Mouse (Mus musculus) kidney, postnatal 0 days (tissue): ENCODE results near the gene Vps35l. TPM values are rescaled to one million over a fixed set of nuclear protein-coding genes. Genes with fewer than 3 reads are reported as not detected.

Experiments used
- ATAC-seq: fragments of 200-750 bp; cut with Nextera tagmentation; replicated peaks from 2 replicates; pipeline ENCODE4 v1.8.0; 2017; ENCODE audit warnings: low read depth, moderate number of reproducible peaks, moderate TSS enrichment, moderate library complexity; ENCODE audit not compliant: low FRiP score
- DNase-seq: peaks from one replicate; pipeline ENCODE4 v3.0.0-alpha.2; 2016; ENCODE audit warnings: low spot score
- H3K27ac ChIP-seq: fragments of 300-500 bp; sonication (generic); 2 replicates; pipeline ENCODE4 v1.5.1; 2014; ENCODE audit warnings: mild to moderate bottlenecking
- H3K27me3 ChIP-seq: fragments of 300-500 bp; sonication (generic); 2 replicates; pipeline ENCODE4 v1.6.1; 2014; ENCODE audit warnings: low read length, mixed read lengths; ENCODE audit not compliant: insufficient read depth
- H3K36me3 ChIP-seq: fragments of 300-500 bp; sonication (generic); 2 replicates; pipeline ENCODE4 v1.6.1; 2014; ENCODE audit warnings: low read length, mixed read lengths; ENCODE audit not compliant: insufficient read depth
- H3K4me1 ChIP-seq: fragments of 300-500 bp; sonication (generic); replicated peaks from 2 replicates; pipeline ENCODE4 v1.6.1; 2014; ENCODE audit warnings: antibody characterized with exemption, low read length, mixed read lengths; ENCODE audit not compliant: insufficient read depth
- H3K4me2 ChIP-seq: fragments of 300-500 bp; sonication (generic); 2 replicates; pipeline ENCODE4 v1.6.1; 2014; ENCODE audit warnings: mild to moderate bottlenecking, low read length, moderate library complexity, mixed read lengths
- H3K4me3 ChIP-seq: fragments of 300-500 bp; sonication (generic); replicated peaks from 2 replicates; pipeline ENCODE4 v1.5.1; 2014; ENCODE audit warnings: low read depth, low read length
- H3K9ac ChIP-seq: fragments of 300-500 bp; sonication (generic); 2 replicates; pipeline ENCODE4 v1.6.1; 2014; ENCODE audit warnings: low read depth, low read length
- H3K9me3 ChIP-seq: fragments of 300-500 bp; sonication (generic); replicated peaks from 2 replicates; pipeline ENCODE4 v1.6.1; 2016; ENCODE audit warnings: low read length, inconsistent platforms, mixed read lengths
- CTCF ChIP-seq: IDR thresholded peaks from 2 replicates; pipeline ENCODE4 v1.5.1; 2016; ENCODE audit warnings: antibody characterized with exemption, low read depth, mild to moderate bottlenecking, moderate library complexity
- WGBS: fragments of 180-500 bp; shearing (Covaris S2); extraction: QIAGEN DNeasy Blood & Tissue Kit; methylation state at CpG from one replicate; pipeline ENCODE4 v1.1.7; 2014; 5-methylcytosine and 5-hydroxymethylcytosine counted together
- polyA plus RNA-seq: library from polyadenylated mRNA; unstranded; fragments of >200 nt; fragmentation: Nextera tagmentation; extraction: Ambion mirVana; gene quantifications from 2 replicates; pipeline ENCODE4 v1.2.1, GENCODE M21; 2015

The Vps35l gene
- polyA plus RNA-seq, 1 experiment from 2014 or later: 59.0 TPM

GRCm38 (mm10) chr7:118848796-118849195, 108.8 kb downstream of the Vps35l start:
- no peak overlapping the region for H3K4me3 ChIP-seq
- H3K9me3 ChIP-seq: no peaks in the 10 kb centered on the region
- H3K4me1 ChIP-seq: peaks cover 8% of the 10 kb centered on the region; the same call in 1 of the 2 replicates
- ATAC-seq (peak; percentile 53; the same call in 1 of the 2 replicates), DNase-seq (peak; percentile 7)
- no peaks in the 10 kb centered on the region for H3K27me3 ChIP-seq
- H3K4me2 ChIP-seq: no peak overlapping the region
- no peak overlapping the region for H3K9ac ChIP-seq
- WGBS: 59% methylated on average over 10 of the region's 10 CpGs
- no peak for TF ChIP-seq CTCF
- H3K36me3 ChIP-seq: peaks cover 68% of the 10 kb centered on the region
- H3K27ac ChIP-seq: peak overlapping the region; percentile 62; the same call in 1 of the 2 replicates

GRCm38 (mm10) chr7:118849543-118850250, 109.7 kb downstream of the Vps35l start:
- DNase-seq: no peak
- ATAC-seq: no peak
- no peak for TF ChIP-seq CTCF
- H3K36me3 ChIP-seq: peaks cover 59% of the 10 kb centered on the region
- no peaks in the 10 kb centered on the region for H3K27me3 ChIP-seq
- H3K9ac ChIP-seq: no peak overlapping the region
- no peaks in the 10 kb centered on the region for H3K9me3 ChIP-seq
- H3K4me3 ChIP-seq: no peak overlapping the region
- no peak overlapping the region for H3K4me2 ChIP-seq
- H3K4me1 ChIP-seq: peaks cover 12% of the 10 kb centered on the region; the same call in 1 of the 2 replicates
- H3K27ac ChIP-seq: peak overlapping the region; percentile 62
- WGBS: 68% methylated on average over 5 of the region's 5 CpGs

GRCm38 (mm10) chr7:118850676-118851290, 110.8 kb downstream of the Vps35l start:
- H3K9ac ChIP-seq: no peak overlapping the region
- no peak overlapping the region for H3K27ac ChIP-seq
- 66% methylated on average over 9 of the region's 9 CpGs for WGBS
- H3K9me3 ChIP-seq: no peaks in the 10 kb centered on the region
- H3K4me2 ChIP-seq: no peak overlapping the region
- DNase-seq: no peak
- H3K4me3 ChIP-seq: no peak overlapping the region
- ATAC-seq: no peak
- H3K27me3 ChIP-seq: no peaks in the 10 kb centered on the region
- TF ChIP-seq CTCF: no peak
- H3K4me1 ChIP-seq: peaks cover 12% of the 10 kb centered on the region; the same call in 1 of the 2 replicates
- peaks cover 49% of the 10 kb centered on the region for H3K36me3 ChIP-seq

- no peak overlapping the region for H3K9ac ChIP-seq
- H3K4me1 ChIP-seq: peaks cover 12% of the 10 kb centered on the region; the same call in 1 of the 2 replicates
- no peak overlapping the region for H3K4me3 ChIP-seq
- H3K36me3 ChIP-seq: peaks cover 42% of the 10 kb centered on the region
- no peaks in the 10 kb centered on the region for H3K9me3 ChIP-seq
- TF ChIP-seq CTCF: no peak
- H3K27me3 ChIP-seq: no peaks in the 10 kb centered on the region
- H3K27ac ChIP-seq: no peak overlapping the region
- DNase-seq (no peak), ATAC-seq (no peak)
- H3K4me2 ChIP-seq: no peak overlapping the region
- WGBS: 78% methylated on average over 7 of the region's 7 CpGs
Measured at GRCm38 (mm10) chr7:118851571-118851970, 111.5 kb downstream of the Vps35l start.

GRCm38 (mm10) chr7:118852611-118853010, 112.6 kb downstream of the Vps35l start:
- Histone ChIP-seq H3K27ac (no peak overlapping the region), H3K36me3 (peaks cover 37% of the 10 kb centered on the region), H3K9ac (no peak overlapping the region), H3K4me1 (peaks cover 12% of the 10 kb centered on the region; the same call in 1 of the 2 replicates), H3K4me2 (no peak overlapping the region), H3K9me3 (no peaks in the 10 kb centered on the region), H3K4me3 (no peak overlapping the region), H3K27me3 (no peaks in the 10 kb centered on the region)
- TF ChIP-seq CTCF: no peak
- ATAC-seq (no peak), DNase-seq (no peak)
- WGBS: 83% methylated on average over 4 of the region's 4 CpGs

GRCm38 (mm10) chr7:118854606-118855005, 114.6 kb downstream of the Vps35l start:
- Histone ChIP-seq H3K4me1 (peaks cover 12% of the 10 kb centered on the region; the same call in 1 of the 2 replicates), H3K36me3 (peaks cover 23% of the 10 kb centered on the region), H3K9me3 (no peaks in the 10 kb centered on the region), H3K9ac (peak overlapping the region; percentile 75; the same call in 1 of the 2 replicates), H3K27ac (0 out of 2 replicates have a peak overlapping the region, but pooled peaks have one; percentile 77), H3K4me2 (peak overlapping the region; percentile 90), H3K27me3 (no peaks in the 10 kb centered on the region), H3K4me3 (peak overlapping the region; percentile 91)
- DNase-seq: no peak
- TF ChIP-seq CTCF: no peak
- ATAC-seq: no peak
- WGBS: 17% methylated on average over 3 of the region's 3 CpGs
